Mouse (Mus musculus): ENCODE data around the gene Amh. TPM values are rescaled to one million over a fixed set of nuclear protein-coding genes. Genes with fewer than 3 reads are reported as not detected.
"Not testable (repeated sequence)": the region's sequence is repeated elsewhere in the genome, so short reads cannot be mapped to it uniquely, and the experiment has no call there.

The Amh gene
- polyA plus RNA-seq, 1 experiment from 2014 or later: 0.13 TPM

DNA sequence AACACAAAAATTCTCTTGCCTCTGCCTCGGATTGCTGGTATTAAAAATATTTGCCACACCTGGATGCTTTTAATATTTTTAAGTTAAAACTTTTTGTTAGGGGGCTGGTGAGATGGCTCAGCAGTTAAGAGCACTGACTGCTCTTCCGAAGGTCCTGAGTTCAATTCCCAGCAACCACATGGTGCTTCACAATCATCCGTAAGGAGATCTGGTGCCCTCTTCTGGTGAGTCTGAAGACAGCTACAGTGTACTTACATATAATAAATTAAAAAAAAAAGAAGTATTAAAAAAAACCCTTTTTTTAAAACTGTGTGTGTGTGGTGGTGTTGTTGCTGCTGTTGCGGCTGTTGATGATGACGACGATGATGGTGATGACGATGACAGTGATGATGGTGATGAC, 12.9 kb downstream of the Amh start:
- H3K27ac ChIP-seq (replicated peaks; ENCODE audit: low read depth, low read length); H3K4me1 ChIP-seq (ENCODE audit: control insufficient read depth, insufficient read depth, low read length); H3K4me3 ChIP-seq (ENCODE audit: low read depth, low read length); H3K9me3 ChIP-seq (ENCODE audit: control insufficient read depth, low read length); H3K27me3 ChIP-seq (replicated peaks; ENCODE audit: control insufficient read depth, insufficient read depth, low read length); H3K9ac ChIP-seq (ENCODE audit: low read depth, low read length); DNase-seq (ENCODE audit: low spot score); H3K4me2 ChIP-seq (ENCODE audit: low read depth, low read length); ATAC-seq (ENCODE audit: low read depth); H3K36me3 ChIP-seq (ENCODE audit: control insufficient read depth, insufficient read depth, low read length): not testable (repeated sequence)
- 85% methylated on average over 7 of the region's 7 CpGs for WGBS

DNA sequence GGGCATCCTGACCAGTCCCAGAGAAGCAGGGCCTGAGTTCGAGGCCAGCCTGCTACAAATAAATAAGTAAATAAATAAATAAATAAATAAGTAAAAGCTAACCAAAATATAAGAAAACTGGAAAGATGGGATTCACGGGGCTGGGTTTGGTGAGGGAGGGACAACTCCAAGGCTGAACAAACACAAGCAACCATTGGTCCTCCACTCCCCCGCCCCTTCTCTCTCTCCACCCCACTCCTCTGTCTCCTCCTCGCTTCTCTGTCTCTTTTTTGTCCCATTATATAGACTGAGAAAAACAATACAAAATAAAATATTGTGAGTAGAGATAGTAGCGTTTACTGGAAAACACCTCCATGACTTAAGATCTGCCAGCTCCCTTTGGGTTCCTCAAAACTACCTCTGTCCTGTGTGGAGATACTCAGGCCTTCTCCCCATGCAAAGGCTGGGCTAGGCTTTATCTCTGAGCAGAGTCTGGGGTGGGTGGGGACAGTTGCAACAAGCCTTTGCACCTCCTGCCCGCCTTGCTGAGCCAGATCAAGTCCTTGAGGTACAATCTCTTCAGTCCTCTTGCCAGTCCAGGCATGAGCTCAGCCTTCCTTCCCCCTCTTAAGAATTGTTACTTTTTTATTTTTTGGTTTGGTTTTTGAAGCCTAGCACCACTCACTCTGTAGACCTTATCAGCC, 13.7 kb downstream of the Amh start:
- H3K27me3 ChIP-seq (replicated peaks; ENCODE audit: control insufficient read depth, insufficient read depth, low read length): no peaks in the 10 kb centered on the region
- H3K9ac ChIP-seq (ENCODE audit: low read depth, low read length): 0 out of 2 replicates have a peak overlapping the region, but pooled peaks have one; percentile 19
- no peak overlapping the region for H3K4me2 ChIP-seq (ENCODE audit: low read depth, low read length)
- WGBS: 61% methylated on average over 6 of the region's 6 CpGs
- H3K9me3 ChIP-seq (ENCODE audit: control insufficient read depth, low read length): no peaks in the 10 kb centered on the region
- no peaks in the 10 kb centered on the region for H3K4me1 ChIP-seq (ENCODE audit: control insufficient read depth, insufficient read depth, low read length)
- no peak overlapping the region for H3K4me3 ChIP-seq (ENCODE audit: low read depth, low read length)
- no peak overlapping the region for H3K27ac ChIP-seq (replicated peaks; ENCODE audit: low read depth, low read length)
- no peak for ATAC-seq (ENCODE audit: low read depth)
- no peaks in the 10 kb centered on the region for H3K36me3 ChIP-seq (ENCODE audit: control insufficient read depth, insufficient read depth, low read length)
- DNase-seq (ENCODE audit: low spot score): no peak

DNA sequence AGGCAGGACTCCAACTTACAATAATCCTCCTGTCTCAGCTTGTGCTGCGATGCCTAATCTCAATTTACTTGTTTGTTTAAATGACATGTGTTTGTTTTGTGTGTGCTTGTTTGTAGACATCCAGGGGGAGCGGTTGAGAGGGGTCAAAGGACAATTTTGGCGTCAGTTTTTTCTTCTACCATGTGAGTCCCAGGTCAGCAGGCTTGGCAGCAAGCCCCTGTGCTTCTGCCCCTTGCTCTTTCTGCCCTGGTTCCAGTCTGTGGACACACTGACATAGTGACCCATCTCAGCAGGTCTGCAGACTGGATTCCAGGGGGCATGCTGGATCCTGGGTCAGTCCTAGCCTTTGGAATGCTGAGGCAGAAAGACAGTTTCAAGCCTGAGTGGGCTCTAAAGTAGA, 14.4 kb downstream of the Amh start:
- H3K4me2 ChIP-seq (ENCODE audit: low read depth, low read length): no peak overlapping the region
- no peaks in the 10 kb centered on the region for H3K9me3 ChIP-seq (ENCODE audit: control insufficient read depth, low read length)
- H3K27ac ChIP-seq (replicated peaks; ENCODE audit: low read depth, low read length): no peak overlapping the region
- WGBS: 36% methylated on average over 3 of the region's 3 CpGs
- H3K27me3 ChIP-seq (replicated peaks; ENCODE audit: control insufficient read depth, insufficient read depth, low read length): no peaks in the 10 kb centered on the region
- ATAC-seq (ENCODE audit: low read depth) (no peak), DNase-seq (ENCODE audit: low spot score) (no peak)
- no peaks in the 10 kb centered on the region for H3K4me1 ChIP-seq (ENCODE audit: control insufficient read depth, insufficient read depth, low read length)
- no peak overlapping the region for H3K4me3 ChIP-seq (ENCODE audit: low read depth, low read length)
- no peak overlapping the region for H3K9ac ChIP-seq (ENCODE audit: low read depth, low read length)
- H3K36me3 ChIP-seq (ENCODE audit: control insufficient read depth, insufficient read depth, low read length): no peaks in the 10 kb centered on the region

DNA sequence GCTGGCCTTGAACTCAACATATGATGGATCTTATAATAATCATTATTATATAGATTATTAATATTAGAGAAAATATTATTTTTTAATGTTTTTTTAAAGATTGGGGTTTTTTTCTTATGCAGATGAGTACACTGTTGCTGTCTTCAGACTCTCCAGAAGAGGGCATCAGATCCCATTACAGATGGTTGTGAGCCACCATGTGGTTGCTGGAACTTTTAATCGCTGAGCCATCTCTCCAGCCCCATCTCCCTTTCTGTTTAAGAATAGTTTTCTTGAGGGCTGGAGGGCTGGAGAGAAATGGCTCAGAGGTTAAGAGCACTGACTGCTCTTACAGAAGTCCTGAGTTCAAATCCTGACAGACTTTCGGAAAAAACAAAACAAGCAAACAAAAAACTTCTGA, 16.9 kb downstream of the Amh start:
- Histone ChIP-seq H3K4me1 (ENCODE audit: control insufficient read depth, insufficient read depth, low read length) (no peaks in the 10 kb centered on the region), H3K27ac (replicated peaks; ENCODE audit: low read depth, low read length) (no peak overlapping the region), H3K4me3 (ENCODE audit: low read depth, low read length) (no peak overlapping the region), H3K9ac (ENCODE audit: low read depth, low read length) (no peak overlapping the region), H3K4me2 (ENCODE audit: low read depth, low read length) (no peak overlapping the region), H3K36me3 (ENCODE audit: control insufficient read depth, insufficient read depth, low read length) (no peaks in the 10 kb centered on the region), H3K27me3 (replicated peaks; ENCODE audit: control insufficient read depth, insufficient read depth, low read length) (no peaks in the 10 kb centered on the region), H3K9me3 (ENCODE audit: control insufficient read depth, low read length) (no peaks in the 10 kb centered on the region)
- 47% methylated on average over 2 of the region's 2 CpGs for WGBS
- ATAC-seq (ENCODE audit: low read depth): no peak
- DNase-seq (ENCODE audit: low spot score): no peak

DNA sequence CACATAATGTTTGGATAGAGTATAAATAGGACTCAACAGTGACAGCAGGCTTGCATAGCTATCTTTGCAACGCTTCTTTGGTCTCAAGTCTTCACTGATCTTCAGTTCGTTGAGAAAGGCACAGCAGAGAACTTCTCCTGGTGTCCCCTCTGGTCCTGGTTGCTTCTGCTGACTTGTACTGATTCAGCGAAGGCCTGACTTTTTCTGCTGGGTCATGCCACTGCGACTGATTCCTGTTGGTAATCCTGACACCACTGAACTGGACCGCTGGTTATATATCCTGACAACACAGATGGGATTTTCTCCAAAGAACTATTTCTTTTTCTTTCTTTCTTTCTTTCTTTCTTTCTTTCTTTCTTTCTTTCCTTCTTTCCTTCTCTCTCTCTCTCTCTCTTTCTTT, 17.5 kb downstream of the Amh start:
- Histone ChIP-seq H3K27ac (replicated peaks; ENCODE audit: low read depth, low read length) (no peak overlapping the region), H3K4me3 (ENCODE audit: low read depth, low read length) (no peak overlapping the region), H3K36me3 (ENCODE audit: control insufficient read depth, insufficient read depth, low read length) (no peaks in the 10 kb centered on the region), H3K9ac (ENCODE audit: low read depth, low read length) (no peak overlapping the region), H3K27me3 (replicated peaks; ENCODE audit: control insufficient read depth, insufficient read depth, low read length) (no peaks in the 10 kb centered on the region), H3K9me3 (ENCODE audit: control insufficient read depth, low read length) (no peaks in the 10 kb centered on the region), H3K4me2 (ENCODE audit: low read depth, low read length) (no peak overlapping the region), H3K4me1 (ENCODE audit: control insufficient read depth, insufficient read depth, low read length) (0 out of 2 replicates have a peak, but pooled peaks cover under 1% of the 10 kb centered on the region)
- 84% methylated on average over 5 of the region's 5 CpGs for WGBS
- DNase-seq (ENCODE audit: low spot score) (no peak), ATAC-seq (ENCODE audit: low read depth) (no peak)

DNA sequence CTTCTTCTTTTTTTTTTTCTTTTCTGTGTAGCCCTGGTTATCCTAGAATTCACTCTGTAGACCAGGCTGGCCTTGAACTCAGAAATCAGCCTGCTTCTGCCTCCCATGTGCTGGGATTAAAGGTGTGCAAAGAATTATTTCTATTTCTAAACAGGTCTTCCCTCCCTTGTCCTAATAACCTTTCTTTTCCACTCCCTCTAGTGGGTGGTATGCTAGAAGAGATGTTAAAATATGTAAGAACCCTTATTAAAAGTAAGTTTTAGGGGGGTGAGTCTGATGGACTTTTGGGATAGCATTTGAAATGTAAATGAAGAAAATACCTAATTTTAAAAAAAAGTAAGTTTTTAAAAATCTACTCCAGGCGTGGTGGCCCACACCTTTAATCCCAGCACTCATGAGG, 18.3 kb downstream of the Amh start:
- peaks cover under 1% of the 10 kb centered on the region; the same call in 1 of the 2 replicates for H3K36me3 ChIP-seq (ENCODE audit: control insufficient read depth, insufficient read depth, low read length)
- no peak overlapping the region for H3K4me2 ChIP-seq (ENCODE audit: low read depth, low read length)
- H3K27me3 ChIP-seq (replicated peaks; ENCODE audit: control insufficient read depth, insufficient read depth, low read length): no peaks in the 10 kb centered on the region
- WGBS: 85% methylated on average over 1 of the region's 1 CpGs
- peaks cover 7% of the 10 kb centered on the region; the same call in 1 of the 2 replicates for H3K4me1 ChIP-seq (ENCODE audit: control insufficient read depth, insufficient read depth, low read length)
- H3K9me3 ChIP-seq (ENCODE audit: control insufficient read depth, low read length): no peaks in the 10 kb centered on the region
- no peak overlapping the region for H3K27ac ChIP-seq (replicated peaks; ENCODE audit: low read depth, low read length)
- H3K4me3 ChIP-seq (ENCODE audit: low read depth, low read length): no peak overlapping the region
- no peak for DNase-seq (ENCODE audit: low spot score)
- no peak for ATAC-seq (ENCODE audit: low read depth)
- no peak overlapping the region for H3K9ac ChIP-seq (ENCODE audit: low read depth, low read length)

DNA sequence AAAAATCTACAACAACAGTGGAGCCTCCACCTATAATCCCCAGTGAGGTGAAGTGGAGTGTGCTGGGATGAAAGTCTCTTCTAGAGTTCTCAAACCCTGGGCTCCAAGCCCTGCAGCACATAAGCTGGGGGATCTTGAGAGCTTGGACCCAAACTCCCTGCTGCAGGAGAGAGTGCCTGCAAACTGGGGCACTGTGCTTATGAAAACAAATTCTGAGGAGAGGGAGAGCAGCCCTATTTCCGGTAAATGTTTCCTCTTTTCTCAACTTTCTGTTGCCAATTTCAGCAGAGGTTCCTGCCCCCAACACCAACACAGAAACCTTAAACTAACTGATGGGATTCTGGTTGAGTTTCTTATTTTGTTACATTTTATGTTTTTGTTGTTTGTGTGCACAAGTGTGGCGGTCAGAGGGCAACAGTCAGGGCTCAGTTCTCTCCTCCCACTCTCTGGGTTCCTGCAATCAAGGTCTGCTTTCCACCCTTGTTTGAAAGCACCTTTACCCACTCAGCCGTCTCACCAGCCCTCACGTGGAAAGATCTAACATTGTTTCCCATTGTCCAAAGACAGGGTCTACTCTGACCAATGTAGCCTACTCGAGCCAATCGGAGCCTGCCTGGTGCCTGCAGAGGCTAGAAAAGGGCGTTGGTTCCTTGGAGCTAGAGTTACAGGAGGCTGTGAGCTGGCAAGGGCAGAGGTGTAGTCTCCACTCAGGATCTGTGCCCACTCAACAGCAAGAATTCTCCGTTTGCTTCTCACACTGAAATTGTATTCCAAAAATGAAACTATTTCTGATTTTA, 19.0 kb downstream of the Amh start:
- Histone ChIP-seq H3K27ac (replicated peaks; ENCODE audit: low read depth, low read length) (no peak overlapping the region), H3K27me3 (replicated peaks; ENCODE audit: control insufficient read depth, insufficient read depth, low read length) (no peaks in the 10 kb centered on the region), H3K9me3 (ENCODE audit: control insufficient read depth, low read length) (no peaks in the 10 kb centered on the region), H3K36me3 (ENCODE audit: control insufficient read depth, insufficient read depth, low read length) (peaks cover 6% of the 10 kb centered on the region), H3K4me3 (ENCODE audit: low read depth, low read length) (no peak overlapping the region), H3K9ac (ENCODE audit: low read depth, low read length) (0 out of 2 replicates have a peak overlapping the region, but pooled peaks have one; percentile 2), H3K4me2 (ENCODE audit: low read depth, low read length) (no peak overlapping the region), H3K4me1 (ENCODE audit: control insufficient read depth, insufficient read depth, low read length) (peaks cover 7% of the 10 kb centered on the region; the same call in 1 of the 2 replicates)
- ATAC-seq (ENCODE audit: low read depth) (no peak), DNase-seq (ENCODE audit: low spot score) (no peak)
- 60% methylated on average over 8 of the region's 8 CpGs for WGBS

DNA sequence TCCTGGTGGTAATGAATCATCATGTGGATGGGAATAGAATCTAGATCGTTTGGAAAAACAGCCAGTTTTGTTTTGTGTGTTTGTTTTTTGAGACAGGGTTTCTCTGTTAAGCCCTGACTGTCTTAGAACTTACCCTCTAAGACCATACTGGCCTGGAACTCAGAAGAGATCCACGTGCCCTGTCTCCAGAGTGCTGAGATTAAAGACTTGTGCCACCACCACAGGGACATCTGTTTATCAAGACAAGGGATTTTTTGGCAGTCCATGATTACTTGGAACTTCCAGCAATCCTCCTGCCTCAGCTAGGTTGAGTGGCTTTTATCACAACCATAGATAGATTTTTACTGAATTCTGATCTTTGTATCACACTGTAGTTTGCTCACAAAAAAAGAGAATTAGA, 19.8 kb downstream of the Amh start:
- Histone ChIP-seq H3K9ac (ENCODE audit: low read depth, low read length) (no peak overlapping the region), H3K4me3 (ENCODE audit: low read depth, low read length) (no peak overlapping the region), H3K36me3 (ENCODE audit: control insufficient read depth, insufficient read depth, low read length) (peaks cover 14% of the 10 kb centered on the region), H3K4me2 (ENCODE audit: low read depth, low read length) (no peak overlapping the region), H3K4me1 (ENCODE audit: control insufficient read depth, insufficient read depth, low read length) (peaks cover 7% of the 10 kb centered on the region; the same call in 1 of the 2 replicates), H3K27me3 (replicated peaks; ENCODE audit: control insufficient read depth, insufficient read depth, low read length) (no peaks in the 10 kb centered on the region), H3K9me3 (ENCODE audit: control insufficient read depth, low read length) (no peaks in the 10 kb centered on the region), H3K27ac (replicated peaks; ENCODE audit: low read depth, low read length) (no peak overlapping the region)
- DNase-seq (ENCODE audit: low spot score) (no peak), ATAC-seq (ENCODE audit: low read depth) (no peak)
- WGBS: 66% methylated on average over 2 of the region's 2 CpGs

Data from embryonic facial prominence, embryonic 14.5 days (tissue).